Comparison of ENCODE assay signal across 9 mouse cellular contexts in the genomic region with DNA sequence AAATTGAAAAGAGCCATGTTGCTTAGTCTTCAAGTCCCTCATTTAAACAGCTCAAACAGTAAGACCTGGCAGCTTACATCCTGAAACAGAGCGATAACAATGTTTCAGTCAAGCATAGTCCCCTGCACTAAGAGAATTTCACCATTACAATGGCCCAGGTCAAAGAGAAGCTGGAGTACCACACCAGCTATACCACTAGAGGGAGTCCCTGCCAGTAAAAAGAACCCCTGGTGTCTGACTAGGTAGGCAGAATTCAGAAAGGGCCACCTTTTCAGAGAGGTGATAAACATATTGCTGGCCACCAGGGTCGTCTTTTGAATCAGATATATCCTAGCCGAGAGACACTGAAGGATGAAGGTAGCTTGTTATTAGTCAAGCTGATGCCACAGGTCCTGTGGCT. TPM values are rescaled to one million over a fixed set of nuclear protein-coding genes. Genes with fewer than 3 reads are reported as not detected.
A peak's percentile ranks its signal among the peaks of the same experiment; 100 is the strongest.
DNase-seq lines count a peak whose midpoint lies in the region; ATAC-seq lines count a peak whose summit lies in the region.
"Had no signal": no experiment of that assay in that cellular context is flagged by ENCODE, and none has a peak within 500 bp of the region (broad histone marks: within the 10 kb centered on the region; RNA-seq: fewer than 3 reads in every experiment).

No protein-coding gene starts in this region.

- H3K27me3 ChIP-seq in intestine, embryonic 16.5 days (replicated peaks; ENCODE audit: control insufficient read depth, insufficient read depth, low read length) = no peaks in the 10 kb centered on the region

- H3K9me3 ChIP-seq in intestine, embryonic 16.5 days (ENCODE audit: control insufficient read depth, low read length) = no peaks in the 10 kb centered on the region

- WGBS in intestine, embryonic 16.5 days = 52% methylated on average over 3 of the region's 3 CpGs

- H3K36me3 ChIP-seq in intestine, embryonic 16.5 days (ENCODE audit: control insufficient read depth, insufficient read depth, low read length) = peaks cover 10% of the 10 kb centered on the region; the same call in 1 of the 2 replicates

- H3K9ac ChIP-seq in intestine, embryonic 16.5 days (ENCODE audit: low read depth, low read length) = no peak overlapping the region

- DNase-seq in left cerebral cortex, postnatal 4 days = peak; percentile 12
- DNase-seq in left cerebral cortex, adult 9 months (ENCODE audit: low spot score in 2 of 2) = no peak
- peak; percentile 84 for DNase-seq in R1 (ENCODE audit: low read depth, low spot score)
- DNase-seq in embryo, embryonic 11 days = peak; percentile 64
- DNase-seq in lung, postnatal 10 days = peak; percentile 53
- DNase-seq in thymus, postnatal 0 days (ENCODE audit: low spot score) = peak; percentile 78
- no peak for DNase-seq in right cerebral cortex, postnatal 4 days

- no peak overlapping the region for H3K27ac ChIP-seq in intestine, embryonic 16.5 days (ENCODE audit: low read length)

- H3K4me2 ChIP-seq in intestine, embryonic 16.5 days (ENCODE audit: low read depth, low read length) = no peak overlapping the region

- ATAC-seq in intestine, embryonic 16.5 days = peak; percentile 48; the same call in 1 of the 2 replicates

- intact Hi-C loops in left cerebral cortex, postnatal 4 days (cut with DNase I) = no loop called here

- no peak overlapping the region for H3K4me3 ChIP-seq in intestine, embryonic 16.5 days (ENCODE audit: low read length)
- H3K4me3 ChIP-seq: myocyte had no signal

- H3K4me1 ChIP-seq in intestine, embryonic 16.5 days (ENCODE audit: control insufficient read depth, insufficient read depth, low read length) = no peaks in the 10 kb centered on the region

RNA-seq across cellular contexts. Expression of gene Sdha, which starts 9.0 kb away (rescaled TPM):
- 100 to 1,000 TPM; 163 to 179 TPM for total RNA-seq in left cerebral cortex, postnatal 4 days (2021)
- polyA plus RNA-seq in intestine, embryonic 16.5 days (2015; fragmentation: Nextera tagmentation; extraction: Ambion mirVana) = 404 and 405 TPM in 2 replicates
- polyA plus RNA-seq in thymus, postnatal 0 days (2015; fragmentation: Nextera tagmentation; extraction: Ambion mirVana) = 215 and 222 TPM in 2 replicates

RNA-seq across cellular contexts. Expression of gene Ccdc127, which starts 9.1 kb away (rescaled TPM):
- 10 to 100 TPM; 53.1 to 57.0 TPM for total RNA-seq in left cerebral cortex, postnatal 4 days (2021)
- 38.5 and 39.4 TPM in 2 replicates for polyA plus RNA-seq in intestine, embryonic 16.5 days (2015; fragmentation: Nextera tagmentation; extraction: Ambion mirVana)
- polyA plus RNA-seq in thymus, postnatal 0 days (2015; fragmentation: Nextera tagmentation; extraction: Ambion mirVana) = 34.5 and 38.2 TPM in 2 replicates

RNA-seq across cellular contexts. Expression of gene Lrrc14b, which starts 22.8 kb away (rescaled TPM):
- total RNA-seq in left cerebral cortex, postnatal 4 days (2021) = not detected
- polyA plus RNA-seq in intestine, embryonic 16.5 days (2015; fragmentation: Nextera tagmentation; extraction: Ambion mirVana) = not detected in 2 replicates
- not detected in 2 replicates for polyA plus RNA-seq in thymus, postnatal 0 days (2015; fragmentation: Nextera tagmentation; extraction: Ambion mirVana)

RNA-seq across cellular contexts. Expression of gene Pdcd6, which starts 23.7 kb away (rescaled TPM):
- 10 to 100 TPM; 67.6 to 70.7 TPM for total RNA-seq in left cerebral cortex, postnatal 4 days (2021)
- polyA plus RNA-seq in intestine, embryonic 16.5 days (2015; fragmentation: Nextera tagmentation; extraction: Ambion mirVana) = 203 and 214 TPM in 2 replicates
- polyA plus RNA-seq in thymus, postnatal 0 days (2015; fragmentation: Nextera tagmentation; extraction: Ambion mirVana) = 174 and 185 TPM in 2 replicates

RNA-seq across cellular contexts. Expression of gene Ahrr, which starts 48.9 kb away (rescaled TPM):
- 1 to 10 TPM; 1.9 to 2.0 TPM for total RNA-seq in left cerebral cortex, postnatal 4 days (2021)
- polyA plus RNA-seq in intestine, embryonic 16.5 days (2015; fragmentation: Nextera tagmentation; extraction: Ambion mirVana) = 0.43 and 0.54 TPM in 2 replicates
- polyA plus RNA-seq in thymus, postnatal 0 days (2015; fragmentation: Nextera tagmentation; extraction: Ambion mirVana) = 0.08 and 0.18 TPM in 2 replicates

Comparison
In these comparisons a context has a peak if more than half of its experiments do, and no peak if none do; other contexts are left out.
1. DNase-seq: peak in left cerebral cortex, postnatal 4 days (single experiment), R1 (single experiment), embryo, embryonic 11 days (single experiment), lung, postnatal 10 days (single experiment) and thymus, postnatal 0 days (single experiment); none in left cerebral cortex, adult 9 months (0 of 2) and right cerebral cortex, postnatal 4 days (single experiment).